Mouse (Mus musculus) myocyte (in vitro differentiated cells): ENCODE measurements at regions not wholly inside any gene's neighbourhood (a gene's known extent, or its start where the extent isn't known, plus 50 kb on each side); places are given as distances from the start of the nearest gene placed in this dataset.

Source experiments
- POLR2A ChIP-seq: IDR thresholded peaks from one replicate; pipeline ENCODE4 v1.6.1; 2011; ENCODE audit warnings: low read depth, mild to moderate bottlenecking, control low read depth, moderate library complexity; ENCODE audit not compliant: insufficient read length
- USF1 ChIP-seq: IDR thresholded peaks from one replicate; pipeline ENCODE4 v1.6.1; 2011; ENCODE audit warnings: low read depth, mild to moderate bottlenecking, control low read depth, moderate library complexity

- TF ChIP-seq POLR2A (no peak), USF1 (no peak)
These were observed 88.8 kb upstream of the Zfp746 start for GRCm38 (mm10) chr6:48175234-48175633.
